ENCODE assay signal across 7 mouse cellular contexts in the genomic region with DNA sequence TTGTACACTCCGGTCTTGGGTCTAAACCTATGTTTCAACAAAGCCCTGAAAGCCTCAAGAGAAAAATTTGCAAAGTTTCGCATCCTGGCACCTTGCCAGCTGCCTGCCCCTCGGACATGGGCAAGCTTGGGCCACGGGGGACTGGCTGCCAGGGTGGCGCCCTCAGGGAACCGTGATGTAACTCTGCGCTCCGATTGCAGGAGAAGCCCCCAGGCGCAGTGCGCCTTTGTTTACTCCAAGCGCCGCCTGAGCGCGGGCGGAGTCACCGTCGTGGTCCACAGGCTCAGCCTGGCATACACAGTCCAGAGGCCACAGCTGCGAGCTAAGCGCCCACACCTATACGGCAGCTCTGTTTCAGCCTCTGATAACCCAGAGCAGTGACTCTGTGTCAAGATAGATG. TPM values are rescaled to one million over a fixed set of nuclear protein-coding genes. Genes with fewer than 3 reads are reported as not detected.
DNase-seq lines count a peak whose midpoint lies in the region; ATAC-seq lines count a peak whose summit lies in the region.

No protein-coding gene starts in this region.

- no peaks in the 10 kb centered on the region for H3K27me3 ChIP-seq in neural tube, embryonic 11.5 days (ENCODE audit: control insufficient read depth, insufficient read depth, low read length)
- peaks cover 16% of the 10 kb centered on the region for H3K27me3 ChIP-seq in forebrain, embryonic 10.5 days (ENCODE audit: poor library complexity, severe bottlenecking)
- H3K27me3 ChIP-seq in midbrain, embryonic 12.5 days = 0 out of 2 replicates have a peak, but pooled peaks cover 2% of the 10 kb centered on the region

- H3K9ac ChIP-seq in neural tube, embryonic 11.5 days (ENCODE audit: low read length) = no peak overlapping the region; the same call in 1 of the 2 replicates
- H3K9ac ChIP-seq in midbrain, embryonic 12.5 days (replicated peaks) = no peak overlapping the region; the same call in 1 of the 2 replicates

- no peaks in the 10 kb centered on the region for H3K9me3 ChIP-seq in neural tube, embryonic 11.5 days (ENCODE audit: control insufficient read depth, low read length)
- H3K9me3 ChIP-seq in forebrain, embryonic 10.5 days = no peaks in the 10 kb centered on the region
- no peaks in the 10 kb centered on the region for H3K9me3 ChIP-seq in midbrain, embryonic 12.5 days

- peak overlapping the region; percentile 31 for H3K4me2 ChIP-seq in neural tube, embryonic 11.5 days (ENCODE audit: low read depth)
- H3K4me2 ChIP-seq in midbrain, embryonic 12.5 days (replicated peaks) = peak overlapping the region; percentile 47

- no peak for ATAC-seq in neural tube, embryonic 11.5 days (ENCODE audit: insufficient read depth, low FRiP score, low TSS enrichment)
- ATAC-seq in midbrain, embryonic 12.5 days (ENCODE audit: low FRiP score, low read depth) = peak; percentile 49; the same call in 1 of the 2 replicates

- intact Hi-C loops in left cerebral cortex, postnatal 25 days (cut with DNase I) = no loop called here

- DNase-seq in neural tube, embryonic 11.5 days (ENCODE audit: low spot score) = peak; percentile 59
- no peak for DNase-seq in neural tube, embryonic 10.5 days (ENCODE audit: extremely low spot score, low spot score)
- no peak for DNase-seq in forebrain, embryonic 10.5 days (ENCODE audit: extremely low spot score, low spot score)
- DNase-seq in kidney, postnatal 10 days = peak; percentile 63
- DNase-seq in left cerebral cortex, postnatal 25 days (ENCODE audit: low spot score in 2 of 2) = no peak
- DNase-seq in gastrocnemius, postnatal 4 days (ENCODE audit: low spot score in 2 of 2) = no peak

- H3K36me3 ChIP-seq in neural tube, embryonic 11.5 days (ENCODE audit: control insufficient read depth, insufficient read depth, low read length) = no peaks in the 10 kb centered on the region
- H3K36me3 ChIP-seq in forebrain, embryonic 10.5 days (replicated peaks) = no peaks in the 10 kb centered on the region
- H3K36me3 ChIP-seq in midbrain, embryonic 12.5 days = no peaks in the 10 kb centered on the region

- no peak overlapping the region for H3K4me3 ChIP-seq in neural tube, embryonic 11.5 days (ENCODE audit: low read depth, low read length)
- H3K4me3 ChIP-seq in forebrain, embryonic 10.5 days = peak overlapping the region; percentile 36
- H3K4me3 ChIP-seq in midbrain, embryonic 12.5 days = no peak overlapping the region

- no peaks in the 10 kb centered on the region for H3K4me1 ChIP-seq in neural tube, embryonic 11.5 days (ENCODE audit: control insufficient read depth, insufficient read depth, low read length)
- peaks cover 29% of the 10 kb centered on the region for H3K4me1 ChIP-seq in forebrain, embryonic 10.5 days
- H3K4me1 ChIP-seq in midbrain, embryonic 12.5 days = peaks cover 15% of the 10 kb centered on the region

- WGBS in neural tube, embryonic 11.5 days = 16% methylated on average over 20 of the region's 20 CpGs
- 15% methylated on average over 20 of the region's 20 CpGs for WGBS in forebrain, embryonic 10.5 days
- 12% methylated on average over 20 of the region's 20 CpGs for WGBS in midbrain, embryonic 12.5 days

- H3K27ac ChIP-seq in neural tube, embryonic 11.5 days (ENCODE audit: low read depth, low read length) = no peak overlapping the region
- peak overlapping the region; percentile 78 for H3K27ac ChIP-seq in forebrain, embryonic 10.5 days
- H3K27ac ChIP-seq in midbrain, embryonic 12.5 days (replicated peaks) = no peak overlapping the region

RNA-seq across cellular contexts. Expression of gene 1700017B05Rik, which starts 19.1 kb away (rescaled TPM):
- polyA plus RNA-seq in neural tube, embryonic 11.5 days (2014; fragmentation: Nextera tagmentation; extraction: Ambion mirVana) = 11.3 and 11.6 TPM in 2 replicates
- 14.8 and 15.6 TPM in 2 replicates for polyA plus RNA-seq in forebrain, embryonic 10.5 days (2016; fragmentation: Nextera tagmentation; extraction: Ambion mirVana)
- 8.7 and 9.7 TPM in 2 replicates for polyA plus RNA-seq in midbrain, embryonic 12.5 days (2016; fragmentation: Nextera tagmentation; extraction: Ambion mirVana)
- 10 to 100 TPM; 15.8 to 16.2 TPM for total RNA-seq in left cerebral cortex, postnatal 25 days (2021)
- 10 to 100 TPM; 12.7 to 14.8 TPM for total RNA-seq in gastrocnemius, postnatal 4 days (2021)

RNA-seq across cellular contexts. Expression of gene Trcg1, which starts 45.2 kb away (rescaled TPM):
- not detected in 2 replicates for polyA plus RNA-seq in neural tube, embryonic 11.5 days (2014; fragmentation: Nextera tagmentation; extraction: Ambion mirVana)
- polyA plus RNA-seq in forebrain, embryonic 10.5 days (2016; fragmentation: Nextera tagmentation; extraction: Ambion mirVana) = 0.05 TPM in 1 of 2 replicates, not detected in the other
- not detected in 2 replicates for polyA plus RNA-seq in midbrain, embryonic 12.5 days (2016; fragmentation: Nextera tagmentation; extraction: Ambion mirVana)
- not detected for total RNA-seq in left cerebral cortex, postnatal 25 days (2021)
- not detected for total RNA-seq in gastrocnemius, postnatal 4 days (2021)

Comparison
In these comparisons a context has a peak if more than half of its experiments do, and no peak if none do; other contexts are left out.
1. DNase-seq: peak in neural tube, embryonic 11.5 days (single experiment) and kidney, postnatal 10 days (single experiment); none in neural tube, embryonic 10.5 days (single experiment), forebrain, embryonic 10.5 days (single experiment), left cerebral cortex, postnatal 25 days (0 of 2) and gastrocnemius, postnatal 4 days (0 of 2).